Mouse (Mus musculus): ENCODE measurements around the gene Unc5cl.

- TF ChIP-seq POLR2A (IDR thresholded peaks at IDR 0.05; ENCODE audit: control insufficient read depth, extremely low read depth, insufficient read depth, low read length, poor library complexity) (no peak), CTCF (IDR thresholded peaks at IDR 0.05; ENCODE audit: borderline replicate concordance, control insufficient read depth, extremely low read depth, insufficient read depth, low read length, poor library complexity) (no peak)
These were observed 29.5 kb downstream of the Unc5cl start for GRCm38 (mm10) chr17:48484191-48484590.

Data from thymus, adult 2 months (tissue).